9 mouse cellular contexts compared by ENCODE assay signal in the genomic region with DNA sequence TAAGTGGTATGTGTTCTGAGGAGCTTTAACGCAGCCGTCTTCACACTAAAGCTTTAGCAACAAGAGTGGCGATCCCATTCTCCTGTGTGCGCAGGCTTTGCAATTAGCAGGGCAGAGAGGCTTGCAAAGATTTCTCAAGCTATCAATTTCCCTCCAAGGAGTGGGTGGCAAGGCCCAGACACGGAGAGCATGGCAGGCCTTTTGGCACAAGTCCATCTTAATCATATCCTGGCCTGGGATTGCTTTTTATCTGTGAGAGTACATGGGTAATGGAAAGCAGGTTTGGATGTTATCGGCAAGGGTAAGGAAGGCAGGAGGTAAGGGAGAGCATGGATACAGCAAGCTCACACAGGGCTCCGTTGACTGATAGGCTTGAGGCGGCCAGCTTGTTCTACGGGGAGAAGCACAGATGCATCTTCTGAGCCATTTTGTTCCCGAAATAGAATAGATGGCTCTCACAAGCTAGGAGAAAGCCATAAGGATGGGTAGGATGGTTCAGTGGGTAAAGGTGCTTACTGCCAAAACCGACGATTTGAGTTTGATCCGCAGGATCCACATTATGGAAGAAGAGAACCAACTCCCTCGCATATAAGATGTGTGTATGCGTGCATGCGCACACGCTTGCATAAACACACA.
A peak's percentile ranks its signal among the peaks of the same experiment; 100 is the strongest.
DNase-seq lines count a peak whose midpoint lies in the region; ATAC-seq and TF ChIP-seq lines count a peak whose summit lies in the region.
"Had no signal": no experiment of that assay in that cellular context is flagged by ENCODE, and none has a peak within 500 bp of the region (broad histone marks: within the 10 kb centered on the region; RNA-seq: fewer than 3 reads in every experiment).

No protein-coding gene starts in this region.

- DNase-seq in hindbrain, embryonic 10.5 days (ENCODE audit: low spot score): no peak
- DNase-seq in hindbrain, embryonic 11.5 days (ENCODE audit: low spot score): no peak
- peak; percentile 62 for DNase-seq in brain, embryonic 14.5 days (ENCODE audit: low read depth)
- DNase-seq in left cerebral cortex, postnatal 4 days: peak; percentile 3
- no peak for DNase-seq in spleen, postnatal 14 days (ENCODE audit: low spot score in 2 of 2)
- DNase-seq: thymus, adult 2 months had no signal

- no peak for TF ChIP-seq CTCF in brain, embryonic 14.5 days (IDR thresholded peaks at IDR 0.05; ENCODE audit: borderline replicate concordance, extremely low read depth, insufficient read depth, insufficient read length)

- intact Hi-C loops in left cerebral cortex, postnatal 4 days (cut with DNase I): no loop called here

- H3K9ac ChIP-seq in hindbrain, embryonic 11.5 days (ENCODE audit: low read depth, low read length): no peak overlapping the region
- H3K9ac ChIP-seq in embryonic facial prominence, embryonic 13.5 days: no peak overlapping the region
- H3K9ac ChIP-seq: neural tube, embryonic 12.5 days had no signal

- TF ChIP-seq POLR2A in brain, embryonic 14.5 days (IDR thresholded peaks at IDR 0.05; ENCODE audit: borderline replicate concordance, extremely low read depth, insufficient read depth, insufficient read length, poor library complexity, severe bottlenecking): no peak

- H3K36me3 ChIP-seq in hindbrain, embryonic 10.5 days: no peaks in the 10 kb centered on the region
- H3K36me3 ChIP-seq in hindbrain, embryonic 11.5 days (ENCODE audit: control insufficient read depth, insufficient read depth, low read length): no peaks in the 10 kb centered on the region
- H3K36me3 ChIP-seq in embryonic facial prominence, embryonic 13.5 days: no peaks in the 10 kb centered on the region
- H3K36me3 ChIP-seq: neural tube, embryonic 12.5 days had no signal

- H3K4me1 ChIP-seq in hindbrain, embryonic 10.5 days (replicated peaks): peaks cover 27% of the 10 kb centered on the region
- H3K4me1 ChIP-seq in hindbrain, embryonic 11.5 days (replicated peaks; ENCODE audit: control insufficient read depth, insufficient read depth, low read length): no peaks in the 10 kb centered on the region; the same call in 1 of the 2 replicates
- H3K4me1 ChIP-seq in embryonic facial prominence, embryonic 13.5 days: peaks cover 18% of the 10 kb centered on the region

- no peaks in the 10 kb centered on the region for H3K27me3 ChIP-seq in hindbrain, embryonic 10.5 days (ENCODE audit: insufficient read depth, poor library complexity, severe bottlenecking)
- no peaks in the 10 kb centered on the region for H3K27me3 ChIP-seq in hindbrain, embryonic 11.5 days (ENCODE audit: control insufficient read depth, insufficient read depth, low read length)
- no peaks in the 10 kb centered on the region for H3K27me3 ChIP-seq in embryonic facial prominence, embryonic 13.5 days
- H3K27me3 ChIP-seq: neural tube, embryonic 12.5 days had no signal

- no peak for ATAC-seq in hindbrain, embryonic 11.5 days (ENCODE audit: low FRiP score)
- 0 out of 2 replicates have a peak, but pooled peaks have one; percentile 61 for ATAC-seq in embryonic facial prominence, embryonic 13.5 days (ENCODE audit: insufficient number of reproducible peaks, insufficient read depth, low FRiP score, low TSS enrichment, low read depth)
- no peak for ATAC-seq in erythroblast, adult 5-6 weeks (replicated peaks; ENCODE audit: low FRiP score, poor library complexity, severe bottlenecking)

- H3K4me3 ChIP-seq in hindbrain, embryonic 10.5 days: no peak overlapping the region
- no peak overlapping the region for H3K4me3 ChIP-seq in hindbrain, embryonic 11.5 days (ENCODE audit: low read depth, low read length)
- no peak overlapping the region for H3K4me3 ChIP-seq in embryonic facial prominence, embryonic 13.5 days
- H3K4me3 ChIP-seq: neural tube, embryonic 12.5 days had no signal

- peak overlapping the region; percentile 3; the same call in 1 of the 2 replicates for H3K27ac ChIP-seq in hindbrain, embryonic 10.5 days
- no peak overlapping the region for H3K27ac ChIP-seq in hindbrain, embryonic 11.5 days (ENCODE audit: low read depth, low read length)
- H3K27ac ChIP-seq in embryonic facial prominence, embryonic 13.5 days: 0 out of 2 replicates have a peak overlapping the region, but pooled peaks have one; percentile 23
- H3K27ac ChIP-seq: neural tube, embryonic 12.5 days had no signal

- 85% methylated on average over 17 of the region's 17 CpGs for WGBS in hindbrain, embryonic 10.5 days
- WGBS in hindbrain, embryonic 11.5 days: 85% methylated on average over 17 of the region's 17 CpGs
- 64% methylated on average over 17 of the region's 17 CpGs for WGBS in embryonic facial prominence, embryonic 13.5 days

- no peaks in the 10 kb centered on the region for H3K9me3 ChIP-seq in hindbrain, embryonic 10.5 days
- H3K9me3 ChIP-seq in hindbrain, embryonic 11.5 days (ENCODE audit: control insufficient read depth, low read length): no peaks in the 10 kb centered on the region
- no peaks in the 10 kb centered on the region for H3K9me3 ChIP-seq in embryonic facial prominence, embryonic 13.5 days
- H3K9me3 ChIP-seq: neural tube, embryonic 12.5 days had no signal

- no peak overlapping the region for H3K4me2 ChIP-seq in hindbrain, embryonic 11.5 days (replicated peaks; ENCODE audit: low read depth, low read length)
- H3K4me2 ChIP-seq in embryonic facial prominence, embryonic 13.5 days: no peak overlapping the region
- H3K4me2 ChIP-seq: neural tube, embryonic 12.5 days had no signal

Comparison
In these comparisons a context has a peak if more than half of its experiments do, and no peak if none do; other contexts are left out.
1. DNase-seq: peak in brain, embryonic 14.5 days (single experiment) and left cerebral cortex, postnatal 4 days (single experiment); none in hindbrain, embryonic 10.5 days (single experiment), hindbrain, embryonic 11.5 days (single experiment) and spleen, postnatal 14 days (0 of 2).